Mouse (Mus musculus): ENCODE data around the gene Fam102a. TPM values are rescaled to one million over a fixed set of nuclear protein-coding genes. Genes with fewer than 3 reads are reported as not detected.
"Not testable (repeated sequence)": the region's sequence is repeated elsewhere in the genome, so short reads cannot be mapped to it uniquely, and the experiment has no call there.

Fam102a gene
- polyA plus RNA-seq (2021) = 11.8 TPM

GRCm38 (mm10) chr2:32534733-32535471, at the start of gene Fam102a:
Fam102a (plus strand) TSS chr2:32535332.
- ChIA-PET POLR2A (interaction anchor here (0.6 to 1.0 kb wide), 3 partner anchors 71 to 172 kb away, joined by 3 to 11 read pairs (median 4); no protein-coding TSS in a partner anchor), CTCF (no interaction called here)
- no peaks in the 10 kb centered on the region for H3K27me3 ChIP-seq
- peak; percentile 92 for ATAC-seq
- in situ Hi-C loops (cut with MboI; ENCODE audit: low pct_unique_long_range_greater_than_20kb) = no loop called here
- peak; percentile 73 for DNase-seq (ENCODE audit: low read depth, low spot score)
- no peak for TF ChIP-seq CTCF (IDR thresholded peaks at IDR 0.05)

- ATAC-seq (no peak), DNase-seq (ENCODE audit: low read depth, low spot score) (no peak)
- H3K27me3 ChIP-seq = no peaks in the 10 kb centered on the region
- in situ Hi-C loops (cut with MboI; ENCODE audit: low pct_unique_long_range_greater_than_20kb) = loop anchor here (5.0 kb wide), 1 partner anchor 83 kb away; no protein-coding TSS in a partner anchor
- POLR2A ChIA-PET = interaction anchor here (1.3 kb wide), 1 partner anchor 44 kb away, joined by 3 read pairs; no protein-coding TSS in a partner anchor
- TF ChIP-seq CTCF (IDR thresholded peaks at IDR 0.05) = no peak
- CTCF ChIA-PET = interaction anchor here (1.0 to 6.4 kb wide), 8 partner anchors 28 to 182 kb away, joined by 4 to 136 read pairs (median 8); no protein-coding TSS in a partner anchor
Measured at GRCm38 (mm10) chr2:32485751-32486150, 49.4 kb upstream of the Fam102a start.

GRCm38 (mm10) chr2:32486155-32486554, 49.0 kb upstream of the Fam102a start:
- no peaks in the 10 kb centered on the region for H3K27me3 ChIP-seq
- in situ Hi-C loops (cut with MboI; ENCODE audit: low pct_unique_long_range_greater_than_20kb) = loop anchor here (5.0 kb wide), 1 partner anchor 84 kb away; no protein-coding TSS in a partner anchor
- DNase-seq (ENCODE audit: low read depth, low spot score) (no peak), ATAC-seq (no peak)
- POLR2A ChIA-PET = interaction anchor here (1.3 kb wide), 1 partner anchor 45 kb away, joined by 3 read pairs; no protein-coding TSS in a partner anchor
- CTCF ChIA-PET = interaction anchor here (0.8 to 6.4 kb wide), 24 partner anchors 8 to 182 kb away, joined by 3 to 136 read pairs (median 6); partner anchors contain the start of genes 1110008P14Rik, Dpm2 and Slc25a25
- TF ChIP-seq CTCF (IDR thresholded peaks at IDR 0.05) = no peak

GRCm38 (mm10) chr2:32487124-32487623, 48.0 kb upstream of the Fam102a start:
- DNase-seq (ENCODE audit: low read depth, low spot score) (peak; percentile 79), ATAC-seq (peak; percentile 38)
- TF ChIP-seq CTCF (IDR thresholded peaks at IDR 0.05) = peak; percentile 98
- H3K27me3 ChIP-seq = no peaks in the 10 kb centered on the region
- ChIA-PET POLR2A (no interaction called here), CTCF (interaction anchor here (0.7 to 6.4 kb wide), 30 partner anchors 9 to 206 kb away, joined by 3 to 136 read pairs (median 5); partner anchors contain the start of genes 1110008P14Rik, Dpm2, Slc25a25 and St6galnac4)
- in situ Hi-C loops (cut with MboI; ENCODE audit: low pct_unique_long_range_greater_than_20kb) = loop anchor here (5.0 kb wide), 1 partner anchor 85 kb away; no protein-coding TSS in a partner anchor

GRCm38 (mm10) chr2:32488679-32489078, 46.5 kb upstream of the Fam102a start:
- DNase-seq (ENCODE audit: low read depth, low spot score) (peak; percentile 56), ATAC-seq (no peak)
- in situ Hi-C loops (cut with MboI; ENCODE audit: low pct_unique_long_range_greater_than_20kb) = loop anchor here (5.0 kb wide), 1 partner anchor 86 kb away; no protein-coding TSS in a partner anchor
- CTCF ChIA-PET = interaction anchor here (0.6 to 6.4 kb wide), 20 partner anchors 12 to 95 kb away, joined by 3 to 136 read pairs (median 4); no protein-coding TSS in a partner anchor
- H3K27me3 ChIP-seq = no peaks in the 10 kb centered on the region
- TF ChIP-seq CTCF (IDR thresholded peaks at IDR 0.05) = peak; percentile 91
- POLR2A ChIA-PET = interaction anchor here (0.9 to 1.1 kb wide), 2 partner anchors 48 to 79 kb away, joined by 3 read pairs; no protein-coding TSS in a partner anchor

GRCm38 (mm10) chr2:32490730-32491129, 44.4 kb upstream of the Fam102a start:
- ATAC-seq; POLR2A ChIA-PET; DNase-seq (ENCODE audit: low read depth, low spot score); H3K27me3 ChIP-seq: not testable (repeated sequence)
- in situ Hi-C loops (cut with MboI; ENCODE audit: low pct_unique_long_range_greater_than_20kb) = loop anchor here (5.0 kb wide), 1 partner anchor 72 kb away; no protein-coding TSS in a partner anchor
- CTCF ChIA-PET = interaction anchor here (6.4 kb wide), 2 partner anchors 75 to 87 kb away, joined by 73 to 136 read pairs; no protein-coding TSS in a partner anchor

GRCm38 (mm10) chr2:32492661-32493060, 42.5 kb upstream of the Fam102a start:
- CTCF ChIA-PET = interaction anchor here (0.8 to 1.0 kb wide), 2 partner anchors 74 kb away, joined by 3 to 4 read pairs; no protein-coding TSS in a partner anchor
- POLR2A ChIA-PET = no interaction called here
- no peaks in the 10 kb centered on the region for H3K27me3 ChIP-seq
- TF ChIP-seq CTCF (IDR thresholded peaks at IDR 0.05) = no peak
- in situ Hi-C loops (cut with MboI; ENCODE audit: low pct_unique_long_range_greater_than_20kb) = loop anchor here (5.0 kb wide), 1 partner anchor 70 kb away; no protein-coding TSS in a partner anchor
- ATAC-seq (no peak), DNase-seq (ENCODE audit: low read depth, low spot score) (no peak)

- H3K27me3 ChIP-seq = no peaks in the 10 kb centered on the region
- ATAC-seq = no peak
- no peak for TF ChIP-seq CTCF (IDR thresholded peaks at IDR 0.05)
- CTCF ChIA-PET = interaction anchor here (0.8 kb wide), 1 partner anchor 73 kb away, joined by 4 read pairs; no protein-coding TSS in a partner anchor
- POLR2A ChIA-PET = no interaction called here
- in situ Hi-C loops (cut with MboI; ENCODE audit: low pct_unique_long_range_greater_than_20kb) = loop anchor here (5.0 kb wide), 1 partner anchor 69 kb away; no protein-coding TSS in a partner anchor
- DNase-seq (ENCODE audit: low read depth, low spot score) = no peak
Measured at GRCm38 (mm10) chr2:32493301-32493701, 41.8 kb upstream of the Fam102a start.

GRCm38 (mm10) chr2:32494522-32494921, 40.6 kb upstream of the Fam102a start:
- ChIA-PET POLR2A (interaction anchor here (1.1 kb wide), 1 partner anchor 28 kb away, joined by 3 read pairs; no protein-coding TSS in a partner anchor), CTCF (no interaction called here)
- in situ Hi-C loops (cut with MboI; ENCODE audit: low pct_unique_long_range_greater_than_20kb) = loop anchor here (5.0 kb wide), 1 partner anchor 68 kb away; no protein-coding TSS in a partner anchor
- DNase-seq (ENCODE audit: low read depth, low spot score) (no peak), ATAC-seq (no peak)
- no peaks in the 10 kb centered on the region for H3K27me3 ChIP-seq
- TF ChIP-seq CTCF (IDR thresholded peaks at IDR 0.05) = no peak

- in situ Hi-C loops (cut with MboI; ENCODE audit: low pct_unique_long_range_greater_than_20kb) = no loop called here
- ChIA-PET CTCF (no interaction called here), POLR2A (interaction anchor here (1.1 kb wide), 1 partner anchor 28 kb away, joined by 3 read pairs; no protein-coding TSS in a partner anchor)
- no peak for TF ChIP-seq CTCF (IDR thresholded peaks at IDR 0.05)
- DNase-seq (ENCODE audit: low read depth, low spot score) = no peak
- no peak for ATAC-seq
- H3K27me3 ChIP-seq = no peaks in the 10 kb centered on the region
Measured at GRCm38 (mm10) chr2:32495185-32495726, 39.9 kb upstream of the Fam102a start.
